Mouse (Mus musculus) gonadal fat pad, adult 2 months (tissue): Measurements from ENCODE around the gene Fmo2. TPM values are rescaled to one million over a fixed set of nuclear protein-coding genes. Genes with fewer than 3 reads are reported as not detected.

ENCODE experiments used
- DNase-seq: peaks from one replicate; pipeline ENCODE4 v3.0.0-alpha.2; 2012; ENCODE audit warnings: low read depth
- polyA plus RNA-seq: library from polyadenylated mRNA; depleted of rRNA; stranded (reverse); fragments of >200 nt; gene quantifications from 2 replicates; pipeline ENCODE4 v1.2.3, GENCODE M21; 2012; rRNA removed

The Fmo2 gene
- polyA plus RNA-seq: 34.9 and 36.4 TPM in 2 replicates

GRCm38 (mm10) chr1:162897838-162898811 lies at the start of gene Fmo2:
TSS of gene Fmo2 (minus strand) at chr1:162898726.
- DNase-seq: no peak

- no peak for DNase-seq
Measured at GRCm38 (mm10) chr1:162947934-162948333, 49.4 kb upstream of the Fmo2 start.

GRCm38 (mm10) chr1:162946837-162947558 lies 48.5 kb upstream of the Fmo2 start:
- DNase-seq: no peak

DNA sequence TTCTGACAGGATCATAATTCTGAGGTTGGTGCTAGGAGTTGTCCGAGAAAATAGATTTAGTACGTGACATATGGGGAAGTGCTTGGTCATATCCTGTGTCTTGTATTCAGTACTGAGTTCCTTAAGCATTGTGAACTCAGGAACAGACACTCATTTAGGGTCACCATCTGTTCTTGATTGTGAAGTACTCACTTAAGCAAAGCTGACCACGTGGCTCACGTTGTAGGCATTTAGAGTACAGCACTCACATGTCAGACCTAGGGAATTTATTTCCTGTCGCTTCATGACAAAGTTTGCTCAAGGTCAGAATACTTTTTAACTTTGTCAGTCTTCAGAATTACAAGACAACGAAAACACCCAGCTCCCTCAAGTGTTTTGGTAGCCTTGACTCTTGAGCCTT lies 45.2 kb upstream of the Fmo2 start:
- no peak for DNase-seq

GRCm38 (mm10) chr1:162938696-162939351 lies 40.3 kb upstream of the Fmo2 start:
- no peak for DNase-seq

GRCm38 (mm10) chr1:162937970-162938695 lies 39.6 kb upstream of the Fmo2 start:
- DNase-seq: no peak

GRCm38 (mm10) chr1:162937415-162937814 lies 38.9 kb upstream of the Fmo2 start, which contains the start of gene Fmo6:
TSS of gene Fmo6 (minus strand) at chr1:162937515.
- DNase-seq: no peak

DNA sequence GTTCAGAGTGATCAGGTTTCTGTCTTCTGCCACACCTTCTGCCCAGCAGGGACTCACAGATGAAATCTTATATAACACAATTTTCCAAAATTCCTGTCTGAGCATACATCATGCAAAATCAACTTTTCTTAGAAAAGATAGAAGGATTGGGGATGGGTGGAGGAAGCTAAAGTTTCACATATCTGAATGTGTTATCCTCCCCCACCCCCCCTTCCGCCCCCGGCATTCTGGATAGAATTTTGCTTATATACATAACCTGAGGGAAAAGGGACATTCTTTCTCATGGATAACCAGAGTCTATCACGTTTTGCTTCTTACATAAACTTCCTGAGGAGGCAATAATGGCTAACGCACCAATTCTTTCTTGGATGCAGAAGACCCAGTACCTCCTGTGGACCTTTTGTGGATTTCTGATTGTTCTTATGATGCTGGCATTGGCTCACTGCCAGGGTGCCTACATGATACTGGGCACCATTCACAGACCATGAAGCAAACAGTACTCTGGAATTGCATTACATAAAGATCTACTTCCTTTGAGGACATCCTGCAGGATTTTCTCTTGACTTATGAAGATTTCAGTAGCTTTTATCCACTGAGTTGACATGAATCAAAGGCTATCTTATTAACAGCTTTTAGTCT lies 36.0 kb upstream of the Fmo2 start:
- DNase-seq: no peak

DNA sequence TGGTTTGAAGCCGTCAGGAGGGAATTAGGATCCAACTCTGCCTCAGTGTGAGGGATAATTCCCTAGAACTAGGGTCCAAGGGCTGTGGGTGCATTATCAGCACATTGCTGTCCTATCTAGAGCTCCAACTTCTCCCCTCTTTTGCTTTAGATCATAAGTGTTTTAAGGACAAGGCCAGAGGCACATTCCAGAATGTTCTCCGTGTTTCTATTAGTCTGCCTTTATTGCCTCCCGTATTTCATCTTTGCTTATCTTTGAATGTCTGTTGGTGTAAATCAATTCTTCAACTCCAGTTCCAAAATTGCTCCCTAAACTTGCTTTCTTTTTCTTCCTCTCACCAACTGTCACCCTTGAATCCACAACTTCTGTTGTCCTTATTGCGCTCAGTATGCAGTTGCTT lies 33.9 kb upstream of the Fmo2 start:
- no peak for DNase-seq

- DNase-seq: no peak
Measured at GRCm38 (mm10) chr1:162931880-162932279, 33.4 kb upstream of the Fmo2 start.

- no peak for DNase-seq
Measured at GRCm38 (mm10) chr1:162931310-162931875, 32.9 kb upstream of the Fmo2 start.

DNA sequence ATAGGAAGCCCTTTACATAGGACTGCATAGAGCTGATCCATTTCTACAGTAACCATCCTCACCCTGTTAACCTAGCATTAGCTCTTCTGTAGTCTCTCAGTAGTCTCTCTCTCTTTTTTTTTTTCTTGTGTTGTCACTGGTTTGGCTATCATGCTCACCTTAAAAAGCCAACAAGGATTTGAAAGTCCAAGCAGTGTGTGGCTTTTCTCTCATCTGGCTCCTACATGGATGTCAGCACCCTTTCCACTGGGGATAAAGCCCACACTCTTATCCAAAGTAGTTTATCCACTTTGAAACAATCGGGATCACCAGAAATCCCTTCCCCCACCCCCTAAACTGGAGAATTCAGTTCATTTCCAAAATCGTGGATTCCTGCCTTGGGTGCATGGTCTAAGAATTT lies 32.1 kb upstream of the Fmo2 start:
- DNase-seq: no peak

DNA sequence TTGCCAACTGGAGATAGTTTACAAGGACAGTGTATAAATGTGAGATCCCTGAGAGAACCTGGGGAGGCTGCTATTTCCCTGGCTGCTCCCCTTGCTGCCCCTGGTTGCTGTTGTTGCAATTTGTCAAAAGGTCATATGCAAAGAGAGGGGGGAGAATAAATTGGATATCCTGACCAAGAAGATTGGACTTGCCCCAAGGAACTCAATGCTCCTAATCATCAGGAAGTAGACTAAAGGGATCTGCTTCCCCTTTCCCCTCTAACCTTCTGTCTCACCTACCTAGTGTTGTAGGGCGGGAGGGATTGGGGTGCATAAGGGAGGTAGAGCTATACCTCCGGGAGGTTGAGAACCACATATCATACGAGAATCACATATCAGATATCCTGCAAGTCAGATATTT lies 30.6 kb upstream of the Fmo2 start:
- no peak for DNase-seq

GRCm38 (mm10) chr1:162925121-162925520 lies 26.6 kb upstream of the Fmo2 start:
- DNase-seq: no peak

DNA sequence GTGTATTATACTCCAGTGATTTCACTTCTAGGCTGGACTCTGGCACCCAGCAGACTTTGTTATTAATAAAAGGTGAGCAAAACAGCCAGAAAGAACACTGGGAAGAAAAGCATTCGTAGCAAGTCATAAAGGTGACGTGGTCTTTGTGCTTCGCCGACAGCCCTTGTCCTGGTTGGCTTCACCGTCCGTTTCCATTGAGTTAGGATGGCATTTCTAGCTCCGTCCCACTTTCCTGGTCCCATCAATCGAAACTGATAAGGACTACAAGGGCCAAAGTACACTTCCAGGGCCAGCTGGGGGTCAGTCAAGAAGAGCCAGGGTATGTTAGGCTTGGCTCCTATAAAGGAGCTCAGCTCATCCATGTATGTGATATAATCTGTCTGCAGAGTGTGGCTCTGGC lies 18.1 kb upstream of the Fmo2 start:
- DNase-seq: no peak

DNA sequence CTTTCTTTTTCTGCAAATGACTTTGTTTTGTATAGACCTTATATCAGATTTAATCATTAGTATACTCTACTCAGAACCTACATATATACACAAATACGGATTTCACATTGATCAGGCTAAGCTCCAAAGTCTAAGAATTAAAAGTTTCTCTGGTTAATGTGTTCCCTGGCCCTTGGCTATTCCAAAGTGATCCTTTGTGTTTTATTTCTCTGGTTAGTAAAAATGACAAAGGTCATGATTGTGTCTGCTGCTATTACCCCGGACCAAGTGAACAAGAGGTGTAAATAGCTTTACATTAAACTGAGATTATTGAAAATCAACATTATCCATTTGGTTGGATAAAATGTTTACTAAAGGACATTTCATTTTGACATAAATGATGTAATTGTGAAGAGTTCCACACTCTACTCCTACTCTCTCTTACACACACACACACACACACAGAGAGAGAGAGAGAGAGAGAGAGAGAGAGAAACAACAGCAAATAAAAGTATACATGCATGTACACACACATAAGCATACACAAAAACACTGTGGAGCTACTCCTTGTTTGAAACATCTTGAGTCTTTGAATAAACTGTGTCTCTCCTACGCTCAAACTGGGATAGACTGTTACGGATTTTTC lies 16.5 kb upstream of the Fmo2 start:
- no peak for DNase-seq

- DNase-seq: no peak
Measured at GRCm38 (mm10) chr1:162912085-162912484, 13.6 kb upstream of the Fmo2 start.

DNA sequence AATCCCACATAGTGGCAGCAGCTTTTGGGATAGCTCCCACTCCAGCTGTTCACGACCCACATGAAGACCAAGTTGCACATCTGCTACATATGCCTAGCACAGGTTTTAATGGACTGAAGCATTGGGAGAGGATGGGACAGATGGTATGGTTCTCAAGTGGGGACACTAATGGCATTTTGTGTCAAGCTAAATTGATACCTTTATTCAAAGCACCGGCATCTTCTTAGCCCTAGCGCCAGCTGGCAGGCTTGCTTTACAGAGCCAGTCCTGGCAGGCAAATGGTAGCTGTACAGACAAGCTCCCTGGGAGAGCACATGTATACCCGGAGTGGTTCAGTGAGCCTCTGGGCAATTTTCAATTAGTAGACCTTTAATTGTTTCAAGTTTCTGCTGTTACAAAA lies 3.4 kb upstream of the Fmo2 start:
- DNase-seq: no peak

GRCm38 (mm10) chr1:162895900-162896299 lies 2.6 kb downstream of the Fmo2 start:
- DNase-seq: no peak

DNA sequence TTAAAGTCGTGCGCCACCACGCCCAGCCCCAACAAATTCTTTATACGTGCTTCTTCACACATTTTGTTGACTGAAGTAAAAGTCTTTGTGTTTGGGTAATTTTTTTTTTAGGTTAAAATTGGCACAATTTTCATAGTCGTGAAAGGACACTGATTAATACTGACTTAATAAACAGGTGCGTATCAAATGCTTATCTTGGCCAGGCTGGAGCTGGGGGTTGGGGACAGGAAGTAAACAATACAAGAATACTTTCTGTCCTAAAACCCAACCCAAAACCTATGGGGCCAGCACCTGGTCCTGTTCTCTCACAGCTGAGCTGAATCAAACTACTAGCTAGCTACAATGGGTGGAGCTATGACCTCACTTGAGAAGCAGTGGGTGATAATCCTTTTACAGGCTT lies 5.5 kb downstream of the Fmo2 start:
- DNase-seq: no peak
